Mouse (Mus musculus): ENCODE data around the gene Rab3b. TPM values are rescaled to one million over a fixed set of nuclear protein-coding genes. Genes with fewer than 3 reads are reported as not detected.

Gene Rab3b
- total RNA-seq, 1 experiment = 5.1 TPM

- Histone ChIP-seq H3K27ac (ENCODE audit: insufficient read depth, low read depth, low read length, poor library complexity, severe bottlenecking) (no peak overlapping the region), H3K9me3 (ENCODE audit: control insufficient read depth, insufficient read depth, low read depth, low read length) (no peaks in the 10 kb centered on the region), H3K36me3 (ENCODE audit: control insufficient read depth, insufficient read depth, low read length, poor library complexity, severe bottlenecking) (no peaks in the 10 kb centered on the region), H3K4me3 (ENCODE audit: insufficient read depth in 1 of 2, low read depth in 1 of 2, low read length in 2 of 2, poor library complexity in 1 of 2, severe bottlenecking in 1 of 2) (no peak overlapping the region), H3K9ac (ENCODE audit: insufficient read depth, low read depth, low read length, poor library complexity, severe bottlenecking) (no peak overlapping the region), H3K4me1 (ENCODE audit: control insufficient read depth in 2 of 2, insufficient read depth in 2 of 2, low read length in 2 of 2, poor library complexity in 1 of 2) (no peaks in the 10 kb centered on the region)
- in situ Hi-C loops (cut with MboI; ENCODE audit: low sequenced_read_pairs in 2 of 2, unreplicated experiment in 2 of 2) = no loop called here
- TF ChIP-seq CHD2 (IDR thresholded peaks at IDR 0.05; ENCODE audit: low read depth, low read length) (no peak), ZC3H11A (IDR thresholded peaks at IDR 0.05; ENCODE audit: borderline replicate concordance, low read depth, low read length) (no peak), ZNF384 (IDR thresholded peaks at IDR 0.05; ENCODE audit: low read depth, low read length) (no peak), MAFK (IDR thresholded peaks at IDR 0.05; ENCODE audit: insufficient read depth, low read depth, low read length) (no peak), HCFC1 (IDR thresholded peaks at IDR 0.05; ENCODE audit: borderline replicate concordance, insufficient read depth, low read length) (no peak)
- no peak for DNase-seq (ENCODE audit: low read depth, low spot score)
These were observed 80.8 kb downstream of the Rab3b start for GRCm38 (mm10) chr4:108959696-108960095.

GRCm38 (mm10) chr4:108960619-108961460 lies 82.0 kb downstream of the Rab3b start:
- no peak overlapping the region for H3K27ac ChIP-seq (ENCODE audit: insufficient read depth, low read depth, low read length, poor library complexity, severe bottlenecking)
- TF ChIP-seq MAFK (IDR thresholded peaks at IDR 0.05; ENCODE audit: insufficient read depth, low read depth, low read length) = no peak
- no peak overlapping the region for H3K9ac ChIP-seq (ENCODE audit: insufficient read depth, low read depth, low read length, poor library complexity, severe bottlenecking)
- H3K9me3 ChIP-seq (ENCODE audit: control insufficient read depth, insufficient read depth, low read depth, low read length) = no peaks in the 10 kb centered on the region
- DNase-seq (ENCODE audit: low read depth, low spot score) = no peak
- no peaks in the 10 kb centered on the region for H3K36me3 ChIP-seq (ENCODE audit: control insufficient read depth, insufficient read depth, low read length, poor library complexity, severe bottlenecking)
- H3K4me1 ChIP-seq (ENCODE audit: control insufficient read depth in 2 of 2, insufficient read depth in 2 of 2, low read length in 2 of 2, poor library complexity in 1 of 2) = no peaks in the 10 kb centered on the region
- H3K4me3 ChIP-seq (ENCODE audit: insufficient read depth in 1 of 2, low read depth in 1 of 2, low read length in 2 of 2, poor library complexity in 1 of 2, severe bottlenecking in 1 of 2) = no peak overlapping the region
- in situ Hi-C loops (cut with MboI; ENCODE audit: low sequenced_read_pairs in 2 of 2, unreplicated experiment in 2 of 2) = no loop called here

- Histone ChIP-seq H3K9me3 (ENCODE audit: control insufficient read depth, insufficient read depth, low read depth, low read length) (no peaks in the 10 kb centered on the region), H3K9ac (ENCODE audit: insufficient read depth, low read depth, low read length, poor library complexity, severe bottlenecking) (no peak overlapping the region), H3K4me1 (ENCODE audit: control insufficient read depth in 2 of 2, insufficient read depth in 2 of 2, low read length in 2 of 2, poor library complexity in 1 of 2) (no peaks in the 10 kb centered on the region), H3K36me3 (ENCODE audit: control insufficient read depth, insufficient read depth, low read length, poor library complexity, severe bottlenecking) (no peaks in the 10 kb centered on the region), H3K4me3 (ENCODE audit: insufficient read depth in 1 of 2, low read depth in 1 of 2, low read length in 2 of 2, poor library complexity in 1 of 2, severe bottlenecking in 1 of 2) (no peak overlapping the region), H3K27ac (ENCODE audit: insufficient read depth, low read depth, low read length, poor library complexity, severe bottlenecking) (no peak overlapping the region)
- no peak for TF ChIP-seq MAFK (IDR thresholded peaks at IDR 0.05; ENCODE audit: insufficient read depth, low read depth, low read length)
- no peak for TF ChIP-seq HCFC1 (IDR thresholded peaks at IDR 0.05; ENCODE audit: borderline replicate concordance, insufficient read depth, low read length)
- TF ChIP-seq CHD2 (IDR thresholded peaks at IDR 0.05; ENCODE audit: low read depth, low read length) = no peak
- no peak for TF ChIP-seq ZC3H11A (IDR thresholded peaks at IDR 0.05; ENCODE audit: borderline replicate concordance, low read depth, low read length)
- TF ChIP-seq ZNF384 (IDR thresholded peaks at IDR 0.05; ENCODE audit: low read depth, low read length) = no peak
- no peak for DNase-seq (ENCODE audit: low read depth, low spot score)
- in situ Hi-C loops (cut with MboI; ENCODE audit: low sequenced_read_pairs in 2 of 2, unreplicated experiment in 2 of 2) = no loop called here
These were observed 84.2 kb downstream of the Rab3b start for GRCm38 (mm10) chr4:108963017-108963416.

- Histone ChIP-seq H3K4me1 (ENCODE audit: control insufficient read depth in 2 of 2, insufficient read depth in 2 of 2, low read length in 2 of 2, poor library complexity in 1 of 2) (no peaks in the 10 kb centered on the region), H3K4me3 (ENCODE audit: insufficient read depth in 1 of 2, low read depth in 1 of 2, low read length in 2 of 2, poor library complexity in 1 of 2, severe bottlenecking in 1 of 2) (no peak overlapping the region), H3K27ac (ENCODE audit: insufficient read depth, low read depth, low read length, poor library complexity, severe bottlenecking) (no peak overlapping the region), H3K9me3 (ENCODE audit: control insufficient read depth, insufficient read depth, low read depth, low read length) (no peaks in the 10 kb centered on the region), H3K9ac (ENCODE audit: insufficient read depth, low read depth, low read length, poor library complexity, severe bottlenecking) (no peak overlapping the region), H3K36me3 (ENCODE audit: control insufficient read depth, insufficient read depth, low read length, poor library complexity, severe bottlenecking) (no peaks in the 10 kb centered on the region)
- TF ChIP-seq CHD2 (IDR thresholded peaks at IDR 0.05; ENCODE audit: low read depth, low read length) (no peak), MAFK (IDR thresholded peaks at IDR 0.05; ENCODE audit: insufficient read depth, low read depth, low read length) (no peak), HCFC1 (IDR thresholded peaks at IDR 0.05; ENCODE audit: borderline replicate concordance, insufficient read depth, low read length) (no peak), ZNF384 (IDR thresholded peaks at IDR 0.05; ENCODE audit: low read depth, low read length) (no peak), ZC3H11A (IDR thresholded peaks at IDR 0.05; ENCODE audit: borderline replicate concordance, low read depth, low read length) (no peak)
- in situ Hi-C loops (cut with MboI; ENCODE audit: low sequenced_read_pairs in 2 of 2, unreplicated experiment in 2 of 2) = no loop called here
- no peak for DNase-seq (ENCODE audit: low read depth, low spot score)
These were observed 90.7 kb downstream of the Rab3b start for GRCm38 (mm10) chr4:108969517-108969916.

All from ES-E14 (cell line).